Mouse (Mus musculus): ENCODE measurements around the gene Gm47429. TPM values are rescaled to one million over a fixed set of nuclear protein-coding genes. Genes with fewer than 3 reads are reported as not detected.

Gene Gm47429
- total RNA-seq (2023) = not detected

GRCm38 (mm10) chr13:50443812-50444211 is at the start of gene Gm47429:
Gene Gm47429, minus strand, starts transcription at chr13:50443912.

GRCm38 (mm10) chr13:50467007-50467406 is 23.3 kb upstream of the Gm47429 start, which contains the start of gene Nutm2:
Gene Nutm2, plus strand, starts transcription at chr13:50467307.

GRCm38 (mm10) chr13:50417389-50418183 is 26.1 kb downstream of the Gm47429 start, which contains the start of gene Fbxw17:
Gene Fbxw17, plus strand, starts transcription at chr13:50417864.

Other genes starting within 250 kb of the Gm47429 start
- not detected for gene Gm906, start 193.6 kb downstream of the Gm47429 start, total RNA-seq (2023)
- 10 to 100 TPM in 1 of 2 experiments, 1 to 10 TPM in 1; 7.7 to 14.6 TPM for gene Fbxw17, start 26.0 kb downstream of the Gm47429 start, total RNA-seq (2023)
- gene Nutm2, start 23.4 kb upstream of the Gm47429 start, total RNA-seq (2023) = not detected
- gene Gm904, start 199.3 kb upstream of the Gm47429 start, total RNA-seq (2023) = not detected